Mouse (Mus musculus): Measurements from ENCODE around the gene Hif3a. TPM values are rescaled to one million over a fixed set of nuclear protein-coding genes. Genes with fewer than 3 reads are reported as not detected.

Gene Hif3a
- polyA plus RNA-seq, 1 experiment from 2014 or later = 8.6 TPM

- no peak for ATAC-seq (replicated peaks; ENCODE audit: low FRiP score)
- peak; percentile 49 for DNase-seq (ENCODE audit: low spot score)
- 88% methylated on average over 16 of the region's 16 CpGs for WGBS
- H3K9me3 ChIP-seq (ENCODE audit: control insufficient read depth, low read length) = no peaks in the 10 kb centered on the region
- H3K27me3 ChIP-seq (ENCODE audit: control insufficient read depth, insufficient read depth, low read length) = no peaks in the 10 kb centered on the region
- H3K27ac ChIP-seq (ENCODE audit: low read depth, low read length) = no peak overlapping the region
- H3K4me2 ChIP-seq (ENCODE audit: low read depth, low read length, severe bottlenecking) = no peak overlapping the region
- H3K4me3 ChIP-seq (ENCODE audit: low read depth, low read length) = no peak overlapping the region
- H3K36me3 ChIP-seq (ENCODE audit: control insufficient read depth, insufficient read depth, low read length) = no peaks in the 10 kb centered on the region
- H3K4me1 ChIP-seq (replicated peaks; ENCODE audit: control insufficient read depth, insufficient read depth, low read length) = peaks cover 15% of the 10 kb centered on the region; the same call in 1 of the 2 replicates
- H3K9ac ChIP-seq (ENCODE audit: low read length) = no peak overlapping the region
These were observed 7.8 kb downstream of the Hif3a start for GRCm38 (mm10) chr7:17054325-17054989.

GRCm38 (mm10) chr7:17050933-17051594 lies 11.2 kb downstream of the Hif3a start:
- H3K36me3 ChIP-seq (ENCODE audit: control insufficient read depth, insufficient read depth, low read length) = no peaks in the 10 kb centered on the region
- peaks cover 3% of the 10 kb centered on the region; the same call in 1 of the 2 replicates for H3K4me1 ChIP-seq (replicated peaks; ENCODE audit: control insufficient read depth, insufficient read depth, low read length)
- no peak overlapping the region for H3K4me2 ChIP-seq (ENCODE audit: low read depth, low read length, severe bottlenecking)
- H3K4me3 ChIP-seq (ENCODE audit: low read depth, low read length) = no peak overlapping the region
- no peak overlapping the region for H3K27ac ChIP-seq (ENCODE audit: low read depth, low read length)
- H3K9ac ChIP-seq (ENCODE audit: low read length) = no peak overlapping the region
- no peaks in the 10 kb centered on the region for H3K27me3 ChIP-seq (ENCODE audit: control insufficient read depth, insufficient read depth, low read length)
- WGBS = 9% methylated on average over 16 of the region's 17 CpGs
- H3K9me3 ChIP-seq (ENCODE audit: control insufficient read depth, low read length) = no peaks in the 10 kb centered on the region
- peak; percentile 87 for DNase-seq (ENCODE audit: low spot score)
- ATAC-seq (replicated peaks; ENCODE audit: low FRiP score) = 0 out of 2 replicates have a peak, but pooled peaks have one; percentile 6

GRCm38 (mm10) chr7:17050491-17050890 lies 11.7 kb downstream of the Hif3a start:
- ATAC-seq (replicated peaks; ENCODE audit: low FRiP score) (peak; percentile 29; the same call in 1 of the 2 replicates), DNase-seq (ENCODE audit: low spot score) (peak; percentile 53)
- Histone ChIP-seq H3K4me1 (replicated peaks; ENCODE audit: control insufficient read depth, insufficient read depth, low read length) (no peaks in the 10 kb centered on the region), H3K36me3 (ENCODE audit: control insufficient read depth, insufficient read depth, low read length) (no peaks in the 10 kb centered on the region), H3K9me3 (ENCODE audit: control insufficient read depth, low read length) (no peaks in the 10 kb centered on the region), H3K27me3 (ENCODE audit: control insufficient read depth, insufficient read depth, low read length) (no peaks in the 10 kb centered on the region), H3K9ac (ENCODE audit: low read length) (no peak overlapping the region), H3K4me3 (ENCODE audit: low read depth, low read length) (no peak overlapping the region), H3K27ac (ENCODE audit: low read depth, low read length) (no peak overlapping the region), H3K4me2 (ENCODE audit: low read depth, low read length, severe bottlenecking) (no peak overlapping the region)
- WGBS = 66% methylated on average over 11 of the region's 11 CpGs

GRCm38 (mm10) chr7:17048431-17049190 lies 13.6 kb downstream of the Hif3a start:
- H3K27me3 ChIP-seq (ENCODE audit: control insufficient read depth, insufficient read depth, low read length) = no peaks in the 10 kb centered on the region
- no peak overlapping the region for H3K4me2 ChIP-seq (ENCODE audit: low read depth, low read length, severe bottlenecking)
- WGBS = 87% methylated on average over 10 of the region's 10 CpGs
- no peak overlapping the region for H3K4me3 ChIP-seq (ENCODE audit: low read depth, low read length)
- ATAC-seq (replicated peaks; ENCODE audit: low FRiP score) = no peak
- no peaks in the 10 kb centered on the region for H3K36me3 ChIP-seq (ENCODE audit: control insufficient read depth, insufficient read depth, low read length)
- H3K4me1 ChIP-seq (replicated peaks; ENCODE audit: control insufficient read depth, insufficient read depth, low read length) = no peaks in the 10 kb centered on the region
- DNase-seq (ENCODE audit: low spot score) = peak; percentile 40
- H3K9me3 ChIP-seq (ENCODE audit: control insufficient read depth, low read length) = no peaks in the 10 kb centered on the region
- no peak overlapping the region for H3K9ac ChIP-seq (ENCODE audit: low read length)
- H3K27ac ChIP-seq (ENCODE audit: low read depth, low read length) = no peak overlapping the region

- Histone ChIP-seq H3K4me1 (replicated peaks; ENCODE audit: control insufficient read depth, insufficient read depth, low read length) (no peaks in the 10 kb centered on the region), H3K4me3 (ENCODE audit: low read depth, low read length) (no peak overlapping the region), H3K27me3 (ENCODE audit: control insufficient read depth, insufficient read depth, low read length) (no peaks in the 10 kb centered on the region), H3K9me3 (ENCODE audit: control insufficient read depth, low read length) (no peaks in the 10 kb centered on the region), H3K36me3 (ENCODE audit: control insufficient read depth, insufficient read depth, low read length) (no peaks in the 10 kb centered on the region), H3K27ac (ENCODE audit: low read depth, low read length) (no peak overlapping the region), H3K4me2 (ENCODE audit: low read depth, low read length, severe bottlenecking) (no peak overlapping the region), H3K9ac (ENCODE audit: low read length) (no peak overlapping the region)
- peak; percentile 29 for DNase-seq (ENCODE audit: low spot score)
- no peak for ATAC-seq (replicated peaks; ENCODE audit: low FRiP score)
- WGBS = 86% methylated on average over 5 of the region's 5 CpGs
These were observed 15.1 kb downstream of the Hif3a start for GRCm38 (mm10) chr7:17047041-17047682.

GRCm38 (mm10) chr7:17045743-17046142 lies 16.5 kb downstream of the Hif3a start:
- H3K9ac ChIP-seq (ENCODE audit: low read length) = no peak overlapping the region
- H3K4me3 ChIP-seq (ENCODE audit: low read depth, low read length) = no peak overlapping the region
- H3K36me3 ChIP-seq (ENCODE audit: control insufficient read depth, insufficient read depth, low read length) = no peaks in the 10 kb centered on the region
- H3K27ac ChIP-seq (ENCODE audit: low read depth, low read length) = no peak overlapping the region
- DNase-seq (ENCODE audit: low spot score) (peak; percentile 47), ATAC-seq (replicated peaks; ENCODE audit: low FRiP score) (no peak)
- no peaks in the 10 kb centered on the region for H3K27me3 ChIP-seq (ENCODE audit: control insufficient read depth, insufficient read depth, low read length)
- no peaks in the 10 kb centered on the region for H3K4me1 ChIP-seq (replicated peaks; ENCODE audit: control insufficient read depth, insufficient read depth, low read length)
- WGBS = 95% methylated on average over 1 of the region's 1 CpGs
- H3K4me2 ChIP-seq (ENCODE audit: low read depth, low read length, severe bottlenecking) = no peak overlapping the region
- no peaks in the 10 kb centered on the region for H3K9me3 ChIP-seq (ENCODE audit: control insufficient read depth, low read length)

GRCm38 (mm10) chr7:17039373-17039772 lies 22.9 kb downstream of the Hif3a start:
- no peak overlapping the region for H3K9ac ChIP-seq (ENCODE audit: low read length)
- no peaks in the 10 kb centered on the region for H3K36me3 ChIP-seq (ENCODE audit: control insufficient read depth, insufficient read depth, low read length)
- no peaks in the 10 kb centered on the region for H3K27me3 ChIP-seq (ENCODE audit: control insufficient read depth, insufficient read depth, low read length)
- H3K4me2 ChIP-seq (ENCODE audit: low read depth, low read length, severe bottlenecking) = no peak overlapping the region
- no peak for DNase-seq (ENCODE audit: low spot score)
- no peak for ATAC-seq (replicated peaks; ENCODE audit: low FRiP score)
- no peaks in the 10 kb centered on the region for H3K4me1 ChIP-seq (replicated peaks; ENCODE audit: control insufficient read depth, insufficient read depth, low read length)
- H3K9me3 ChIP-seq (ENCODE audit: control insufficient read depth, low read length) = no peaks in the 10 kb centered on the region
- H3K27ac ChIP-seq (ENCODE audit: low read depth, low read length) = no peak overlapping the region
- no peak overlapping the region for H3K4me3 ChIP-seq (ENCODE audit: low read depth, low read length)
- 92% methylated on average over 7 of the region's 7 CpGs for WGBS

- DNase-seq (ENCODE audit: low spot score) = no peak
- H3K9ac ChIP-seq (ENCODE audit: low read length) = no peak overlapping the region
These were observed 24.1 kb downstream of the Hif3a start for GRCm38 (mm10) chr7:17038018-17038695.

More at GRCm38 (mm10) chr7:17038018-17038695, 24.1 kb downstream of the Hif3a start:
- no peaks in the 10 kb centered on the region for H3K9me3 ChIP-seq (ENCODE audit: control insufficient read depth, low read length)
- H3K27ac ChIP-seq (ENCODE audit: low read depth, low read length) = no peak overlapping the region
- H3K4me3 ChIP-seq (ENCODE audit: low read depth, low read length) = no peak overlapping the region
- no peaks in the 10 kb centered on the region for H3K36me3 ChIP-seq (ENCODE audit: control insufficient read depth, insufficient read depth, low read length)
- peak; percentile 53; the same call in 1 of the 2 replicates for ATAC-seq (replicated peaks; ENCODE audit: low FRiP score)
- no peaks in the 10 kb centered on the region for H3K27me3 ChIP-seq (ENCODE audit: control insufficient read depth, insufficient read depth, low read length)
- 45% methylated on average over 9 of the region's 9 CpGs for WGBS
- H3K4me2 ChIP-seq (ENCODE audit: low read depth, low read length, severe bottlenecking) = no peak overlapping the region
- H3K4me1 ChIP-seq (replicated peaks; ENCODE audit: control insufficient read depth, insufficient read depth, low read length) = no peaks in the 10 kb centered on the region

Measured in forebrain, embryonic 11.5 days (tissue).